Mouse (Mus musculus) midbrain, embryonic 10.5 days (tissue): ENCODE measurements around the gene Actr10. TPM values are rescaled to one million over a fixed set of nuclear protein-coding genes. Genes with fewer than 3 reads are reported as not detected.

Experiments
- DNase-seq: peaks from one replicate; pipeline ENCODE4 v3.0.0-alpha.2; 2017; ENCODE audit warnings: low spot score
- H3K27ac ChIP-seq: fragments of 300-500 bp; sonication (generic); replicated peaks from 2 replicates; pipeline ENCODE4 v1.5.1; 2016; ENCODE audit warnings: mild to moderate bottlenecking
- H3K27me3 ChIP-seq: fragments of 300-500 bp; sonication (generic); 2 replicates; pipeline ENCODE4 v1.6.1; 2016; ENCODE audit warnings: low read depth, mild to moderate bottlenecking; ENCODE audit not compliant: poor library complexity, severe bottlenecking
- H3K36me3 ChIP-seq: fragments of 300-500 bp; sonication (generic); 2 replicates; pipeline ENCODE4 v1.6.1; 2016; ENCODE audit warnings: mild to moderate bottlenecking, moderate library complexity
- H3K4me1 ChIP-seq: fragments of 300-500 bp; sonication (generic); 2 replicates; pipeline ENCODE4 v1.6.1; 2016
- H3K4me3 ChIP-seq: fragments of 300-500 bp; sonication (generic); 2 replicates; pipeline ENCODE4 v1.5.1; 2016; ENCODE audit warnings: mild to moderate bottlenecking, moderate library complexity
- H3K9me3 ChIP-seq: fragments of 300-500 bp; sonication (generic); replicated peaks from 2 replicates; pipeline ENCODE4 v1.6.1; 2016; ENCODE audit warnings: mild to moderate bottlenecking
- WGBS: fragments of 180-500 bp; shearing (Covaris S2); methylation state at CpG from one replicate; pipeline ENCODE4 v1.1.7; 2016; 5-methylcytosine and 5-hydroxymethylcytosine counted together
- polyA plus RNA-seq: library from polyadenylated mRNA; unstranded; fragments of >200 nt; fragmentation: Nextera tagmentation; extraction: Ambion mirVana; gene quantifications from 2 replicates; pipeline ENCODE4 v1.2.1, GENCODE M21; 2016

The Actr10 gene
- polyA plus RNA-seq, result 225 and 228 TPM in 2 replicates

DNA sequence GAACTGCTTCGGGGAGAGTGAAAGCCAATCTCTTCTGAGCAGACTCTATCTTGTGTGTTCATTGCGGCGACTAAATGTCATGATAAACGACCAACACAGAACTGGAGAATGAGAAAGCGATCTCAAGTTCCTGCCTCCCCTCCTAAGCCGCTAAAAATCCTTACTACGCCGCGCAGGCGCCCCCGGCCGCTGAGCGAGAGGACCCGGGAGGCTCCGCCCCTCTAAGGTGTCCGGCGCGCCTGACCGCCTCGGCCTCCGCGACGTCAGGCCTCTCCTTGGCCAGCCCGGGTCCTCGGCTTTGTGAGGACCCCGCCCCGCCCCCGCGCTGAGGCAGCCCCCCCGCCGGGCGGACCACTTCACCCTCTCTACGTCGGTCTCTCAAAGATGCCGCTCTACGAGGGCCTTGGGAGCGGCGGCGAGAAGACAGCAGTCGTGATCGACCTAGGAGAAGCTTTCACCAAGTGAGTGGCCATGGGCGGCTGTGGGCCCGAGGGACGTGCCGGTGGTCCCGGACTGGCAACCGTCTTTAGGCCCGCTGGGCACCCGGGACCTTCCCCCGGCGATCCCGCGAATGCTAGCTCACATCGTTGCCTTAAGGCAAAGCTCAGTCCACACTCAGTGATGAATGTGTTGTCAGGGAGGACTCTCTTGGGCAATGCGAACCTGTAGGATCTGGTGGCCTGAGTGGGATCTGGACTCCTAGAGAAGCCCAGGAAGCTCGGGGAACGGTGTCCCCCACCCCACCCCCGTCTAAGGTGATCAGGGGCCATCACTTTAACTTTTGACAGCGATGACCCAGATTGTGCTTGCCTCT is at the start of gene Actr10:
TSS of gene Actr10 (plus strand) at position 287 of the 814 bp plus-strand sequence.
- Histone ChIP-seq H3K4me3 (peak within 1 kb of the TSS; percentile 90), H3K9me3 (no peaks in the 10 kb centered on the region), H3K27ac (peak within 1 kb of the TSS; percentile 92), H3K4me1 (peaks cover 13% of the 10 kb centered on the region), H3K36me3 (peaks cover 22% of the 10 kb centered on the region), H3K27me3 (no peaks in the 10 kb centered on the region)
- peak; percentile 94 for DNase-seq
- WGBS, result under 1% methylated on average over 59 of the region's 59 CpGs

DNA sequence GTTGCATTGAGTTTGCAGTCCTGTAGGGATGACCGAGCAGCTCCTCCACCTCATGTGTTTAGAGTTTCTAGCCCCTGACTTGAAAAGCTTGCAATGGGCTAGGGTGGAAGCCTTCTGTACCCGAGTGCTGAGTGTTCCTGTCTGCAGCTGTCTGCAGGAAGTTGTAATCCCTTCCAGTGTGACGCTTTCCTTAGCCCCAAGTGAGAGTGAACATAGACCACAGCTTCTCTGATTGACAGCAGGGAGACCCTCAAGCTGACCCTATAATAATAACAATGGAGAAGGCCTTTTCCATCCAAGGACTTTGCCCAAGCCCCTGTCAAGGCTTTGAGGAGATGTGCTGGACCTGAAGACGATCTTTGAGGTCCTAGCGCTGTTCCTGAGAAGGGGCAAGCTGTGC is 47.3 kb upstream of the Actr10 start:
- Histone ChIP-seq H3K4me3 (no peak overlapping the region), H3K27me3 (peaks cover 75% of the 10 kb centered on the region), H3K36me3 (peaks cover 57% of the 10 kb centered on the region), H3K4me1 (peaks cover 18% of the 10 kb centered on the region), H3K27ac (peak overlapping the region; percentile 39; the same call in 1 of the 2 replicates), H3K9me3 (no peaks in the 10 kb centered on the region)
- no peak for DNase-seq
- 64% methylated on average over 5 of the region's 5 CpGs for WGBS

- Histone ChIP-seq H3K4me3 (no peak overlapping the region), H3K36me3 (peaks cover 59% of the 10 kb centered on the region), H3K9me3 (no peaks in the 10 kb centered on the region), H3K27me3 (peaks cover 69% of the 10 kb centered on the region), H3K4me1 (peaks cover 18% of the 10 kb centered on the region), H3K27ac (peak overlapping the region; percentile 39; the same call in 1 of the 2 replicates)
- 70% methylated on average over 8 of the region's 8 CpGs for WGBS
- DNase-seq, result peak; percentile 39
Measured at GRCm38 (mm10) chr12:70890874-70891470, 46.7 kb upstream of the Actr10 start.

DNA sequence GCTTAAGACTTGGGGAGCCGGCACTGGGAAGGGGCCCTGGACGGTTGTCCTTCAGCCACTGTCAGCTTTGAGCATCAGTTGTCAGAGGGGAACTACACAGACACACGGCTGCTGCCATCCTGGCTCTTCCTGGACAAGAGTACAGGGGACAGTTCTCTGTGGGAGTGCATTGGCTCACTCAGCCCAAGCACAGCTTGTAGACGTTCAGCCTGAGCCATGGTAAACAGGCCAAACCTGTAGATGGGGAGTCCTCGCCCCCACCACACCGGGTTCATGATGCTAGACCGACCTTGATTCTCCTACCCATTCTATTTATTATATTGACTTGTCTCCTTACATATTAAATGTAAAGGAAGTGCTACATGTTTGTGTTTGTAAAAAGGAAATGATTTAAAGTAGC is 42.4 kb upstream of the Actr10 start:
- no peak for DNase-seq
- 87% methylated on average over 7 of the region's 7 CpGs for WGBS

GRCm38 (mm10) chr12:70896068-70896467 is 41.6 kb upstream of the Actr10 start:
- Histone ChIP-seq H3K9me3 (no peaks in the 10 kb centered on the region), H3K27me3 (peaks cover 41% of the 10 kb centered on the region), H3K27ac (no peak overlapping the region), H3K4me1 (peaks cover 17% of the 10 kb centered on the region), H3K4me3 (no peak overlapping the region), H3K36me3 (peaks cover 57% of the 10 kb centered on the region)
- 88% methylated on average over 10 of the region's 10 CpGs for WGBS
- DNase-seq, result no peak

More for the DNA sequence above, 42.4 kb upstream of the Actr10 start:
- peaks cover 41% of the 10 kb centered on the region for H3K27me3 ChIP-seq
- no peak overlapping the region for H3K27ac ChIP-seq
- H3K4me3 ChIP-seq, result no peak overlapping the region
- peaks cover 25% of the 10 kb centered on the region for H3K4me1 ChIP-seq
- peaks cover 65% of the 10 kb centered on the region for H3K36me3 ChIP-seq
- no peaks in the 10 kb centered on the region for H3K9me3 ChIP-seq

GRCm38 (mm10) chr12:70897434-70897833 is 40.2 kb upstream of the Actr10 start:
- H3K4me1 ChIP-seq, result peaks cover 12% of the 10 kb centered on the region
- WGBS, result 78% methylated on average over 8 of the region's 8 CpGs
- peaks cover 48% of the 10 kb centered on the region for H3K36me3 ChIP-seq
- no peak overlapping the region for H3K27ac ChIP-seq
- no peak for DNase-seq
- H3K4me3 ChIP-seq, result no peak overlapping the region
- peaks cover 30% of the 10 kb centered on the region for H3K27me3 ChIP-seq
- H3K9me3 ChIP-seq, result no peaks in the 10 kb centered on the region

DNA sequence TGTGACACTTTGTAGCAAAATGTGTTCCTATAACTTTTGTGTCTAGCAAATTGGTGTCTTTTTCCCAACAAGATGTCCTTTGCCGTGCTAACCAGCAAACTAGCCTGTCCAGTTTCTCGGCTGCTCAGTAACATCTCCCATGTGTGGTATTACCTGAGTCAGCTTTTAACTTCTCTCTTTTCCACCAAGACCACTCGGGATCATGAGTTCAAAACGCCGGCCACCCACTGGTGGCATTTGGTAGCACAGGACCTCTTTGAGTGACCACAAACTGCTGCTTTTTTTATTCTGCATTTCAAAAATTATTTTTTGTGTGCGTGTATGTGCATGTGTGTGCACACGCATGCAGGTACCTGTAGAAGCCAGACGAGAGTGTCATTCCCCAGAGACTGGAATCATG is 39.2 kb upstream of the Actr10 start:
- Histone ChIP-seq H3K4me1 (peaks cover 12% of the 10 kb centered on the region), H3K36me3 (peaks cover 46% of the 10 kb centered on the region), H3K27me3 (peaks cover 19% of the 10 kb centered on the region), H3K9me3 (no peaks in the 10 kb centered on the region), H3K4me3 (no peak overlapping the region), H3K27ac (no peak overlapping the region)
- no peak for DNase-seq
- WGBS, result 94% methylated on average over 8 of the region's 8 CpGs

- Histone ChIP-seq H3K36me3 (peaks cover 10% of the 10 kb centered on the region), H3K27me3 (no peaks in the 10 kb centered on the region), H3K9me3 (no peaks in the 10 kb centered on the region), H3K27ac (no peak overlapping the region), H3K4me3 (no peak overlapping the region), H3K4me1 (no peaks in the 10 kb centered on the region)
- 92% methylated on average over 10 of the region's 10 CpGs for WGBS
- no peak for DNase-seq
Measured at GRCm38 (mm10) chr12:70904471-70904870, 33.2 kb upstream of the Actr10 start.

DNA sequence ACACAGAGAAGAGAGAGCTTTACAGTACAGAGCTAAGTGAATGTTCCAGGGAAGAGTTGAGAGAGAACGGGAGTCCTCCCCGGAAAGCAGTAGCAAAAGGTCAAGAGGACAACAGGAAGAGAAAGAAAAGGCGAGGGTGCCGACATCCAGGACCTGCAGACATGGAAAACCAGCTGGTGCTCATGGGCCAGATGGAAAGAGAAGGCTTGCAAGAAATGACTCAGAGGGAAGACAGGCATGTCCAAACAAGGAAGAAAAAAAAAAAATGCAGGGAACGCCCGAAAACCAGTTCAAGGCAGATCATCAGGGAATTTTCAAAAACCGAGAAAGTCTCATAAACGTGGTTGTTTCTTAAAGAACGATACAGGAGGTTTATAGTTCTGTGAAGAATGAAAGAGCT is 30.8 kb upstream of the Actr10 start:
- Histone ChIP-seq H3K36me3 (peaks cover 8% of the 10 kb centered on the region), H3K9me3 (no peaks in the 10 kb centered on the region), H3K27ac (no peak overlapping the region), H3K4me1 (peaks cover 8% of the 10 kb centered on the region), H3K27me3 (0 out of 2 replicates have a peak, but pooled peaks cover 3% of the 10 kb centered on the region), H3K4me3 (no peak overlapping the region)
- 91% methylated on average over 9 of the region's 9 CpGs for WGBS
- DNase-seq, result no peak

DNA sequence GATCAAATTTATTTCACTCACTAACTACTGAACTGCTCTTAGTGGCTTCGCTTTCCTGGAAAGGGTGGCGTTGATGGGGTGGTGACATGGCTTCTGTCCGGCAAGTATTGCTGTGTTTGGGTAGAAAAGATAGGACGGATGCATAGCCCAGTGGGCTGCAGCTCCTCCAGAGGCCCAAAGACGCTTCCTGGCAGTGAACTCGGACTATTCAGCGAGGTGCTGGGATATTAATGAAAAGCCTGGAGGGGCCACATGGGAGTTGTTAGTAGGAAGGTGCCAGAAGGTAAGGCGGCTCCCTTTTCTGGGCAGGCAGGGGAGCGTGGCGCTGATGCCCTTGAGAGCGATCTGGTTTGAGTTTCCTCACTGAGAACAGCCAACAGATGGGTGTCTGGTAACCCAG is 30.0 kb upstream of the Actr10 start:
- H3K36me3 ChIP-seq, result peaks cover 8% of the 10 kb centered on the region
- H3K27me3 ChIP-seq, result 0 out of 2 replicates have a peak, but pooled peaks cover 3% of the 10 kb centered on the region
- H3K27ac ChIP-seq, result no peak overlapping the region
- H3K4me1 ChIP-seq, result peaks cover 16% of the 10 kb centered on the region
- WGBS, result 87% methylated on average over 11 of the region's 11 CpGs
- no peaks in the 10 kb centered on the region for H3K9me3 ChIP-seq
- H3K4me3 ChIP-seq, result no peak overlapping the region
- DNase-seq, result no peak

GRCm38 (mm10) chr12:70908076-70908475 is 29.6 kb upstream of the Actr10 start:
- Histone ChIP-seq H3K36me3 (peaks cover 6% of the 10 kb centered on the region), H3K27me3 (0 out of 2 replicates have a peak, but pooled peaks cover 3% of the 10 kb centered on the region), H3K4me1 (peaks cover 16% of the 10 kb centered on the region), H3K9me3 (no peaks in the 10 kb centered on the region), H3K27ac (no peak overlapping the region), H3K4me3 (no peak overlapping the region)
- DNase-seq, result no peak
- WGBS, result 88% methylated on average over 4 of the region's 4 CpGs

DNA sequence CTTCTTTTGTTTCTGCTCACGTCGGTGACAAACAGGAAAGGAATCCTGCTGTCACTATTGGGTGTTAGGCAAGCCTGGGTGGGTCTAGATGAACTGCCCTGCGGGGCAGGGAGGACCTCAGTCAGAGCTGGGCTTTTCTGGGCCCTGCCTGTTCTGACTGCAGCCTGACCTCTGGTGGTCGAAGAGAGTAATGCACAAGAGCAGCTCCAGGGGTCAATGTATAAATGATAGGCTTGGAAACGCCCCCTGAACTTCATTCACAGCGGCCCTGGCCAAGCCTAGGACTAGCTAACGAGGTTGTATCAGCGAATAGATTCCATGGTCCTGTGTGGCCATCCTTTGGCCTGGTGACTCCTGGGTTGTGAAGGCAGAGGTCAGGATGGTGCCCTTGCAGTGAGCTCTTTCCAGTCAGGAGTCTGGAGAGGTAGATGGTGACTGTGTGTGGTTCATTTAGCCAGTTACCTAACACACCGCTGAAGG is 27.4 kb upstream of the Actr10 start:
- no peak overlapping the region for H3K4me3 ChIP-seq
- 12% methylated on average over 9 of the region's 9 CpGs for WGBS
- peaks cover 16% of the 10 kb centered on the region for H3K4me1 ChIP-seq
- no peaks in the 10 kb centered on the region for H3K36me3 ChIP-seq
- no peaks in the 10 kb centered on the region for H3K9me3 ChIP-seq
- H3K27me3 ChIP-seq, result 0 out of 2 replicates have a peak, but pooled peaks cover 3% of the 10 kb centered on the region
- peak; percentile 83 for DNase-seq
- H3K27ac ChIP-seq, result no peak overlapping the region

DNA sequence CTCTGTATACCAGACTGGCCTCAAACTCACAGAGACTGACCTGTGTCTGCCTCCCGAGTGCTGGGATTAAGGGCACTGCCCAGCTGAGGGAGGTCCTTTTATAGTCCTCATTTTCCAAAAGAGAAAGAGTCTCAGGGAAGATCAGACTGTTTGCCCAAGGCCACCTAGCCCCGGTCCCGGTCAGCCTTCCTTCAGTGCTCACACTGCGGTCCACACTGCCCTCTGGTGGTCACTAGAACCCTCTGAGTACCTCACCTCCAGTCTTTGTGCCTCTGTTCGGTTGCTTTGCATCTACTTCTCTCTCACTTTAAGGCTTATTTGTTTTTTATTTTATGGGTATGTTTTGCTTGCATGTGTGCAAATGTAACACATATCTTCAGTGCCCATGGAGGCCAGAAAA is 26.6 kb upstream of the Actr10 start:
- peak; percentile 78 for DNase-seq
- Histone ChIP-seq H3K27me3 (0 out of 2 replicates have a peak, but pooled peaks cover 3% of the 10 kb centered on the region), H3K36me3 (no peaks in the 10 kb centered on the region), H3K9me3 (no peaks in the 10 kb centered on the region), H3K4me1 (peaks cover 16% of the 10 kb centered on the region), H3K4me3 (no peak overlapping the region), H3K27ac (no peak overlapping the region)
- 13% methylated on average over 5 of the region's 5 CpGs for WGBS
